Mouse (Mus musculus): ENCODE results near the gene Nrros. TPM values are rescaled to one million over a fixed set of nuclear protein-coding genes. Genes with fewer than 3 reads are reported as not detected.

Gene Nrros
- polyA plus RNA-seq, 1 experiment from 2014 or later, result 9.1 TPM

- no peak overlapping the region for H3K4me3 ChIP-seq
- no peaks in the 10 kb centered on the region for H3K27me3 ChIP-seq (ENCODE audit: low read depth, poor library complexity, severe bottlenecking)
- H3K4me1 ChIP-seq, result no peaks in the 10 kb centered on the region
- DNase-seq (ENCODE audit: low spot score), result no peak
- no peaks in the 10 kb centered on the region for H3K9me3 ChIP-seq (replicated peaks)
- no peaks in the 10 kb centered on the region for H3K36me3 ChIP-seq
- 89% methylated on average over 13 of the region's 13 CpGs for WGBS
- no peak overlapping the region for H3K27ac ChIP-seq (replicated peaks)
Measured at GRCm38 (mm10) chr16:32154437-32154836, 11.0 kb downstream of the Nrros start.

DNA sequence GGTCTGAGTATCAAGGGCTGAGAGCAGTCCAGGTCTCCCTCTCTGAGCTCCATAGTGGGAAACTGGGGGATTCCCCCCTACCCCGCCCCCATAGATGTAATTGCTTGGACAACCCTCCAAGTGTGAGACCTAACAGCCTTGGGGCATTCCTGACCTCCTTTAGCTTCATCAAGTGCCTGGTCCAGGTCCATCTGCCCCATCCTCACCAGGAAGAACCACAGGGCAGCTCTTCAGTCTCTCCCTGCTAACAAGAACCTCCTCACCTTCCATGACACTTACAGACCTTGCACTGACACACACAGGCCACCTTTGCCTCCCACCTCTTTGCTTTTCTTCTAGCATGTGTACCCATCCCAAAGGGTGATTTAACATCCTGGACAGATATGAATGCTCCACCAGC is 11.4 kb downstream of the Nrros start:
- no peak for DNase-seq (ENCODE audit: low spot score)
- Histone ChIP-seq H3K9me3 (replicated peaks) (no peaks in the 10 kb centered on the region), H3K27me3 (ENCODE audit: low read depth, poor library complexity, severe bottlenecking) (no peaks in the 10 kb centered on the region), H3K4me1 (no peaks in the 10 kb centered on the region), H3K27ac (replicated peaks) (no peak overlapping the region), H3K36me3 (no peaks in the 10 kb centered on the region), H3K4me3 (no peak overlapping the region)
- 87% methylated on average over 1 of the region's 1 CpGs for WGBS

DNA sequence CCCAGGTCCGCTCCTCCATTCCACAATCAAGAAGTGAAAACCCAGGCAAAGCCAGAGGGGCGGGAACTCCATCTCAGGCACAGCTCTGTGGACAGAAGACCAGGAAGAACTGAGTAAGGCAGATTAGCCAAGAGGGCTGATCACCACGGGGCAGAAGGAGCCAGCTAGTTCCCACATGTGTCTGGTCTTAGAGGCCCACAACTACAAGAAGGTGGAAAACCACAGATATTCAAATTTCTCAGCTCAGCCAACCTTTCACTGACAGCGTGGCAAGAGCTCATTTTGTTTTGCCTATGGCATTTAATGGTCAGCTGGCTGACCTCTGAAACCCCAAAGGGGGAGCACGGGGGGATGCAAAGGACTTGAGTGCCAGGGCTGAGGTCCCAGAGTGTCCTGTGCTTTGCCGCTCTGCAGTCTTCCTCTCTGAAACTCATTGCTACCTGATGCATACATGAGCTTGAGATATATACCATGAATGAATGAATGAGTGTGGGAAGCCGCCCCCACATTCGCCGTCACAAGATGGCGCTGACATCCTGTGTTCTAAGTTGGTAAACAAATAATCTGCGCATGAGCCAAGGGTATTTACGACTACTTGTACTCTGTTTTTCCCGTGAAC is 17.7 kb downstream of the Nrros start:
- H3K27me3 ChIP-seq (ENCODE audit: low read depth, poor library complexity, severe bottlenecking), result no peaks in the 10 kb centered on the region
- H3K4me3 ChIP-seq, result peak overlapping the region; percentile 20
- H3K27ac ChIP-seq (replicated peaks), result no peak overlapping the region
- DNase-seq (ENCODE audit: low spot score), result peak; percentile 16
- H3K36me3 ChIP-seq, result peaks cover 17% of the 10 kb centered on the region
- H3K4me1 ChIP-seq, result no peaks in the 10 kb centered on the region
- WGBS, result 54% methylated on average over 12 of the region's 13 CpGs
- peaks cover 13% of the 10 kb centered on the region; the same call in 1 of the 2 replicates for H3K9me3 ChIP-seq (replicated peaks)

GRCm38 (mm10) chr16:32144592-32144991 is 20.8 kb downstream of the Nrros start:
- H3K4me1 ChIP-seq, result no peaks in the 10 kb centered on the region
- H3K4me3 ChIP-seq, result no peak overlapping the region
- H3K36me3 ChIP-seq, result peaks cover 17% of the 10 kb centered on the region
- no peak for DNase-seq (ENCODE audit: low spot score)
- H3K27me3 ChIP-seq (ENCODE audit: low read depth, poor library complexity, severe bottlenecking), result no peaks in the 10 kb centered on the region
- 92% methylated on average over 17 of the region's 17 CpGs for WGBS
- no peak overlapping the region for H3K27ac ChIP-seq (replicated peaks)
- peaks cover 13% of the 10 kb centered on the region; the same call in 1 of the 2 replicates for H3K9me3 ChIP-seq (replicated peaks)

GRCm38 (mm10) chr16:32143766-32144165 is 21.6 kb downstream of the Nrros start:
- Histone ChIP-seq H3K27ac (replicated peaks) (no peak overlapping the region), H3K4me3 (no peak overlapping the region), H3K27me3 (ENCODE audit: low read depth, poor library complexity, severe bottlenecking) (no peaks in the 10 kb centered on the region), H3K9me3 (replicated peaks) (peaks cover 13% of the 10 kb centered on the region; the same call in 1 of the 2 replicates), H3K4me1 (no peaks in the 10 kb centered on the region), H3K36me3 (peaks cover 17% of the 10 kb centered on the region)
- DNase-seq (ENCODE audit: low spot score), result no peak
- WGBS, result 94% methylated on average over 15 of the region's 15 CpGs

GRCm38 (mm10) chr16:32138954-32139353 is 26.4 kb downstream of the Nrros start:
- peaks cover 11% of the 10 kb centered on the region for H3K36me3 ChIP-seq
- no peak overlapping the region for H3K27ac ChIP-seq (replicated peaks)
- H3K4me1 ChIP-seq, result no peaks in the 10 kb centered on the region
- peaks cover 11% of the 10 kb centered on the region; the same call in 1 of the 2 replicates for H3K9me3 ChIP-seq (replicated peaks)
- H3K4me3 ChIP-seq, result no peak overlapping the region
- 100% methylated on average over 1 of the region's 1 CpGs for WGBS
- DNase-seq (ENCODE audit: low spot score), result no peak
- no peaks in the 10 kb centered on the region for H3K27me3 ChIP-seq (ENCODE audit: low read depth, poor library complexity, severe bottlenecking)

- WGBS, result 79% methylated on average over 7 of the region's 7 CpGs
- Histone ChIP-seq H3K36me3 (no peaks in the 10 kb centered on the region), H3K9me3 (replicated peaks) (no peaks in the 10 kb centered on the region), H3K4me1 (no peaks in the 10 kb centered on the region), H3K27ac (replicated peaks) (no peak overlapping the region), H3K4me3 (no peak overlapping the region), H3K27me3 (ENCODE audit: low read depth, poor library complexity, severe bottlenecking) (no peaks in the 10 kb centered on the region)
- no peak for DNase-seq (ENCODE audit: low spot score)
Measured at GRCm38 (mm10) chr16:32135842-32136357, 29.5 kb downstream of the Nrros start.

DNA sequence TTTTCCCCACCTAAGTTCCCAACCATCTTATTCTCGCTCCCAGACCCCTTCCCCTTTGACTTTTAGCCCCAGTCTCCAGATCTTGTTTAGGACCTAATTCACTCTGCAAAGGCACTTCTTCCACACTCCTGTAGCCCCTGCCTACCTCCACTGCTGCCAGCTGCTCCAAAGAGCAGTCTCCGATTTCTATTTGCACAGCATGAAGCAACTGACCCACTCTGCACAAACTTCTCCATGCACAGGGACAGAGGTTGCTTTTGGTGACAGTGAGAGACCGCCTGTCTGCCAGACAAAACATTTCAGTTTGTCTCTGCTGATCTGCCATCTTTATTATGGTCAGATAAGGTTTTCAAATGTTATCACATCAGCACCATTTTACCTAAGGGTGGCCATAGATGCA is 32.2 kb downstream of the Nrros start:
- no peak for DNase-seq (ENCODE audit: low spot score)
- no peak overlapping the region for H3K4me3 ChIP-seq
- H3K36me3 ChIP-seq, result no peaks in the 10 kb centered on the region
- no peaks in the 10 kb centered on the region for H3K4me1 ChIP-seq
- WGBS, result 87% methylated on average over 3 of the region's 3 CpGs
- H3K27me3 ChIP-seq (ENCODE audit: low read depth, poor library complexity, severe bottlenecking), result no peaks in the 10 kb centered on the region
- H3K27ac ChIP-seq (replicated peaks), result no peak overlapping the region
- no peaks in the 10 kb centered on the region for H3K9me3 ChIP-seq (replicated peaks)

DNA sequence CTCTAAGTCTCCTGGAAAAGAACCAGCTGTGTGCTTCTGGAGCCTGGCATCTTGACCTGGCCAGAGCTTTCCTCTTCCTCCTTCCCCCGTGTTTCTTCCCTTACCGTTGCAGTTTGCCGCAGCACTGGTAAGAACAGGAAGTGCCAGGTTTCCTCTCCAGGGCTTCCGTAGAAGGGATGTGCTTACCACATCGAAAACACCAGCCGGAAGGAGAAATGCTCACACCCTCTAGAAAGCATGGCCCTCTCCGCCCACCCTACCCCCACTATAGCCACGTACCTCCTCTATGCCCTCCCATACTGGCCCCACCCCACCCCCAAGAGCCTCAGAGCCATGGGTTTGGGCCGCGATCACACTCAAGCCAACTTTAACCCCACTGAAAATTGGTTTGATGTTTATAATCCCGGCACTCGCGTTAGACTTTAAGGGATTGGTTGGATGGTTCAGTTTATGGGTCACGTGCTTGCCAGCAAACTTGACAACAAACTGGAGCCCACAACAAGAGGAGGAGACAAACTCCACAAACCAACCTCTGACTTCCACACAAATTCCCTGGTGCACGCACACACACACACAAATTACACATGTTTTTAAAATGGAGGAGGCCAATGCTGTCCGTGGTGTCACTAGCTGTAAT is 35.1 kb downstream of the Nrros start:
- Histone ChIP-seq H3K27me3 (ENCODE audit: low read depth, poor library complexity, severe bottlenecking) (no peaks in the 10 kb centered on the region), H3K4me1 (no peaks in the 10 kb centered on the region), H3K9me3 (replicated peaks) (no peaks in the 10 kb centered on the region), H3K36me3 (no peaks in the 10 kb centered on the region), H3K4me3 (no peak overlapping the region), H3K27ac (replicated peaks) (no peak overlapping the region)
- WGBS, result 73% methylated on average over 16 of the region's 16 CpGs
- DNase-seq (ENCODE audit: low spot score), result no peak

- H3K27me3 ChIP-seq (ENCODE audit: low read depth, poor library complexity, severe bottlenecking), result no peaks in the 10 kb centered on the region
- 82% methylated on average over 20 of the region's 20 CpGs for WGBS
- no peak overlapping the region for H3K27ac ChIP-seq (replicated peaks)
- no peaks in the 10 kb centered on the region for H3K9me3 ChIP-seq (replicated peaks)
- H3K4me1 ChIP-seq, result no peaks in the 10 kb centered on the region
- DNase-seq (ENCODE audit: low spot score), result no peak
- H3K36me3 ChIP-seq, result no peaks in the 10 kb centered on the region
- no peak overlapping the region for H3K4me3 ChIP-seq
Measured at GRCm38 (mm10) chr16:32129449-32130189, 35.8 kb downstream of the Nrros start.

GRCm38 (mm10) chr16:32127046-32127445 is 38.3 kb downstream of the Nrros start:
- H3K4me3 ChIP-seq, result no peak overlapping the region
- 93% methylated on average over 4 of the region's 4 CpGs for WGBS
- H3K36me3 ChIP-seq, result no peaks in the 10 kb centered on the region
- no peaks in the 10 kb centered on the region for H3K27me3 ChIP-seq (ENCODE audit: low read depth, poor library complexity, severe bottlenecking)
- no peak overlapping the region for H3K27ac ChIP-seq (replicated peaks)
- H3K4me1 ChIP-seq, result no peaks in the 10 kb centered on the region
- H3K9me3 ChIP-seq (replicated peaks), result no peaks in the 10 kb centered on the region
- DNase-seq (ENCODE audit: low spot score), result no peak

DNA sequence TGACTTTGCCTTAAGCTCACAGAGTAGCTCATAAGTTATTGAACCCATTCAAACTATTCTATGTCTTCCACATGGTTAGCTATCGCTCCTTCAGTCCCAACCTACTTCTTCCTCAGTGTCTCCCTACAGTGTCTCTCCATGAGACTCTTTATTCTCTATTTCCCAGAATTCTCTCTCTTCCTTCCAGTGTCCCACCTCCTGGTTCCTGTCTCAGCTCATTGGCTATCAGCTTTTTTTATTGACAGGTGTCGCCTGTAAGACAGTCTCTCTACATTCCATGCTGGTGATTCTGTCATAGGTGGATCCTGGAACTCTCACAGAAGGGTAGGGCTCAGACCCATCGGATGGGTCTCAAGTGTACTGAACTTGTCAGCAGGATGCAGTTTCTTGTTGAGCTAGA is 40.0 kb downstream of the Nrros start:
- H3K27ac ChIP-seq (replicated peaks), result no peak overlapping the region
- H3K4me1 ChIP-seq, result no peaks in the 10 kb centered on the region
- no peak overlapping the region for H3K4me3 ChIP-seq
- H3K36me3 ChIP-seq, result no peaks in the 10 kb centered on the region
- WGBS, result 95% methylated on average over 3 of the region's 3 CpGs
- no peak for DNase-seq (ENCODE audit: low spot score)
- H3K27me3 ChIP-seq (ENCODE audit: low read depth, poor library complexity, severe bottlenecking), result no peaks in the 10 kb centered on the region
- H3K9me3 ChIP-seq (replicated peaks), result no peaks in the 10 kb centered on the region

All from midbrain, embryonic 10.5 days (tissue).